Mouse (Mus musculus) retina, postnatal 7 days (tissue): ENCODE measurements around the gene Gm11096.

Experiments
- DNase-seq: peaks from one replicate; pipeline ENCODE4 v3.0.0-alpha.2; 2012; ENCODE audit warnings: low read depth, low spot score

Gm11096 gene

DNA sequence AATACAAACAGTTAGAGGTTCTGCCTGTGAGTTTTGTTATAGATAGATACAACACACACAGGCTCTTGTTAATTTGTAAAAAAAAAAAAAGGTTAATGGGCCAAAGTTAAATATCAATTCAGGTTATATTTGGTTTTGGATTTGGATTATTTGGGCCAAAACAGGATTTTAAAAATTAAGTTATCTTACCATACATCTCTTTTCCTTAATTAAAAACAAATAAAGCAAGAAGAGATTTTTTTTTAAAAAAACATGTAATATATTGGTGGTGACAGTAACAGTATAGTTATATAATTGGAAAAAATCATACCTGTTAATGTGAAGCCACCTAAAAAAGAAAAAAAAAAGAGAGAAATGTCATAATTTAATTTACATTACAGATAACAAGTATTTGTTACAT, at the start of gene Gm11096:
Gene Gm11096, plus strand, starts transcription at position 301 of the 400 bp plus-strand sequence.
- no peak for DNase-seq

DNA sequence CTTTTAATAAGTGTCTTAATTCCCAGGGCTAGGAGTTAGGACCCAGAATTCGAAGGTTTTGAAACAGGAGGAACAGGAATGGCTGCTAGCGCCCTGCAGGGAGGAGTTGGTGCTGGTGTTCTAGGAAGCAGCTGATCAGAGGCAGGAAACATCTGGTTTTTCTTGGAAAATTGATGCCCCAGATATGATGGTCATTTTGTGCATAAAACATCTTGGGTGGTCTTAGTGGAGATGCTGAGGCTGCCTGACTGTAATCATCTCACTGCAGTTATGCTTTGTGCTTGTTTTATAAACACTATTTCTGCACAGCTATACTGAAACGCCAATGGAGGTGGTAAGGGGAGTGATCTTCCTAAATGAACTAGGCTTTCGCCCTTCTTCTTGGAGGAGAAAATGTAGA, 48.5 kb upstream of the Gm11096 start:
- no peak for DNase-seq

DNA sequence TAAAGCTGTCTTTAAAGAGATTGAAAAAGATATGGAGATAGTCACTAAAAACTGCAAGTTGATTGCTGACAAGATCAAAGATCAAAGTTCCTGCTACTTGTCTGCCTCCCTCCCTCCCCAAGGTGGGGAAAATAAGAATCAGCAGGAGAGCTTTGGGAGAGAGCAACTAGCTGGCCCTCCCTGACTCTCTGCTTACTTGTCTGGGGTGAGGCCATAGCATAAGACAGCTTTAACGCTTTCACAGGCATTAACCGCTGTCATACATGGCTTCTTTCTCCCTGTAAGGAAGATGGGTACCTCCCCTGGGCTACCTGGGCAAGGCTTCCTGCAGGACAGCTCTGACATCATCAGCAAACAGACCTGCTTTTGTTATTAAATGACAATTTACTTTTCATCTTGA, 47.4 kb upstream of the Gm11096 start:
- no peak for DNase-seq

GRCm38 (mm10) chr17:81397434-81397833, 44.1 kb upstream of the Gm11096 start:
- DNase-seq = no peak

DNA sequence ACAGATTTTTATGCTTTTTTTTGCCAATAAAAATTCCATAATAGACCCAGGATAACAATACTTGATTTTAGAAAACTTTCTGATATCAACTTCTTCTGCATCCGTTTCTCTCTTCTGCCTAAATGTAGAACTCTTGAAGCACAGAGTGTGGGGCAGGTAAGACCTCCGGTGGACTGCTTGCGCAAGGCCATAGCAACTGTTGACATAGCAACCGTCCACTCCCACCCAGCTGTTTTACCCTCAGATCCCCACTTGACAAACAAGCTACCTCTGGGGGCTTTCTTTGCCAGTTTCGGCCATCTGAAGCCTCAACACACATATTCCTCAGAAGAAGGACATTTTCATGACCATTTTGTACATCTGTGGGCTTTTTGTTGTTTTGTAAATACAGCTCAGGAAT, 41.2 kb upstream of the Gm11096 start:
- DNase-seq = no peak

DNA sequence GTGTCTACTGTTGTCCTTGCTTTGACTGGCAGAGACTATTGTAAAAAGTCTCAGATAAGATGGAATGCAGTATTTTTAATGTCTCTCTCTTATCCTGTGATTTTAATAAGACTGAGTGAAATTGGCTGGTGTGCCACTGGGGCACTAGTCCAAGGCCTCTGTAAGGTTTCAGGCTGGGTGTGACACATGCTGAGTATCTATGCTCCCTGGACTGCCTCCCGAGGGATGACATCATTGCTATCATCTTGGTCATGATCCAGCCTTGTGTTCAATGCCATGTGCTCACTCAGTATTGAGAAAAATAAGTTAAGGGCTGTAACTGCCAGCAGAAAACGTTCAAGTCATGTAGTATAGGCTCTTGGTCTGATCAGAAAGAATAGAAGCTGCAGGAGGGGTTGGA, 38.9 kb upstream of the Gm11096 start:
- no peak for DNase-seq

DNA sequence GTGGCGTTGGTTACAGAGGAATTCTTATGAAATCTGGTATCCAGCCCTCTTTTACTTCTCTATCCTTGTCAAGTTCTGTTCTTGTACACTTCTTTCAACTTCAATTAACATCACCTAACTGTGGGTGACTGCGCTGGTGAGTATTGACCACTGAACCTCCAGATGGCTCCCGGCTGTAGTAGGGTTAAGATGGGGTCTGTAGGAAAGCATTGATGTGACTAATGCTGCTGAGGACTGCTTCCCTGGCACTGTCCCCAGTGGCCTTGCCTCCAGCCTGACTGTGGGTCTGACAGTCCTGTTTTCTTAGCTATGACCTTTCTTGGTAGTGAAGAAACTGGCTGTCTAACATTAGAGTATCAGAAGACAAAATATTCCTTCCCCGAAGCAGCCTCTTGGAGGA, 38.4 kb upstream of the Gm11096 start:
- DNase-seq = no peak

GRCm38 (mm10) chr17:81404225-81404624, 37.3 kb upstream of the Gm11096 start:
- no peak for DNase-seq

DNA sequence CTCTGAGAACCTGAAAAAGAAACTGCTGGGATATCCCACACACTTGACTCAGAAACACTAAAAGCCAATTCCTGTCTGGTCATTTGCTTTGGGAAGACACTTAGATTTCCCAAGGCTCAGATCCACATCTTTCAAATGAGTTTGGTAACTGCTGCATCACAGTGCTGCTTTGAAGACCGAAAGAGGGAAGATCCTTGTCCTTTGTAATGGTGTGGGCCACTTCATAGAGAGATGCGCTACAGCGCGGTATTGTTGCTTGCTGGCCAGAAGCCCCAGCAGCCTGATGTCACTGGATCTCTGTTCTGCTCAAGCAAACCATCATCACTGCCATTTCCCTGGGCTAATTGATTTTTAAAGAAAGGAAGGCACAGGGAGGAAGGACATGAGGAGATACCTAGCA, 28.8 kb upstream of the Gm11096 start:
- no peak for DNase-seq

GRCm38 (mm10) chr17:81416361-81417114, 25.0 kb upstream of the Gm11096 start:
- no peak for DNase-seq

DNA sequence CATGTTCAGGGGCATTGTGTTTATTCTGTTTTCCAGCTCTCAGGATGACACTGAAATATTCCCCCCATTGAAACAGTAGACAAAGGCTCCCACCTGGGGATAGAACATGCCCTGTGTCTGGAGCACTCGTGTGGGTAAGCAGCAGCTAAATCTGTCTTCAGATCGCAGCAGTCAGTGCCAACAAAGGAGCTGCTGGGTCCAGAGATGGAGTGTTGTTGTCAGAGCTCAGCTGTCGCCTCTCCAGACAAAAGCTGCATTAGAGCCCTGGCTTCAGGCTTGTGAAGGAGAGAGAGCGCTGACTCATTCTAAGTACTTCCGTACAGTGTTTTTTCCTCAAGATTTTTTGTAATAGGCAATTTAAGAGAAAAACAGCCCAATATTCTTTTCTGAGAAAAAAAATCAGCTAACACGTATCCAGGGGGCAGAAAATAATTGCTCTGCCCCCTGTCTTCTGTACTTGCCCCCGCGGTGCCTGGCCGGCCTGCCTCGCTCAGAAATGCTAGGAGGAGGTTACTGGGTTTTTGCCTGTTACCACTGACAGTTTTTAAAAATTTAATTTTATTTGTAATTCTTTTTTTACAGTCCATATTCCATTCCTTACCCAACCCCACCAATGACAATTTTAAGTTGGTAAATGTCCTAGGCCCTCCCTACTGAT, 21.6 kb upstream of the Gm11096 start:
- DNase-seq = no peak

GRCm38 (mm10) chr17:81424256-81424912, 17.2 kb upstream of the Gm11096 start:
- peak; percentile 8 for DNase-seq

GRCm38 (mm10) chr17:81427245-81427644, 14.3 kb upstream of the Gm11096 start:
- DNase-seq = no peak

DNA sequence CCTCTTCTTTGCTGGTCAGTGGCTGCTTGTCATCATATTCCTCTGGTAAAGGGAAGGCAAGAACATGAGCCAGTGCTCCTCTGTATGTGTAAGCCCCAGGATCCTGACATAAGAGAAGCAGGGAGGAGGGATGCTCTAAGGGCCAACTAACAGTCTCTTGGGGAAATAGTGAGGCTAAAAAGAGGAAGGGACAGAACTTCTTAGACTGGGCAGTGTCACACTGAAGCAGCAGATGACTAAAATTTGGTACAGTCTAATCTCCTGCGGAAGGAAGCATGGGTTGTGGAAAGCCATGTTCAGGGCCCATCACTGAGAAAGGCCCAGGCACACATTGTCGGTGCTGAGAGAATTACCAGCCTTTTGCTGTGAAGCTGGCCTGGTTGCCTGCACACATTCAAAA, 8.8 kb upstream of the Gm11096 start:
- no peak for DNase-seq

GRCm38 (mm10) chr17:81433148-81433547, 8.4 kb upstream of the Gm11096 start:
- no peak for DNase-seq

- DNase-seq = no peak
Measured at GRCm38 (mm10) chr17:81455269-81455668, 13.7 kb downstream of the Gm11096 start.

DNA sequence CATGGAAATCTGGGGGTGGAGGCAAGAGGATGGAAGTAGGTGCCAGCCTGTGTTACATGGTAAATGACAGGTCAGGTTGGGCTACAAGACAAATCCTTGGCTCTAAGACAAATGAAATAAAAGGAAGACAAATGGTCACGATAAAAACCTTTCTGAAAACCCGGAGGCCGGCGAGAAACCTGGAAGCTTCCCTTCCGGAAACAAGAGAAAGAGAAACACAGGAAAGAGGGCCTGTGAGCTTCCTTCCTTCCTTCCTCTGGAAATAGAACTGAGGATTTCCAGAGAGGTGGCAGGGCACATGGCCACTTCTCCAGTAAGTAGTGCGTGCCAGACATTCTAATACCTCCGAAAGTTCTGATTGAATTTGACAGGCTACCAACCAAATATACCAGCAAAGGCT, 14.4 kb downstream of the Gm11096 start:
- no peak for DNase-seq

GRCm38 (mm10) chr17:81459379-81459778, 17.8 kb downstream of the Gm11096 start:
- no peak for DNase-seq

- DNase-seq = no peak
Measured at GRCm38 (mm10) chr17:81468941-81469340, 27.4 kb downstream of the Gm11096 start.

DNA sequence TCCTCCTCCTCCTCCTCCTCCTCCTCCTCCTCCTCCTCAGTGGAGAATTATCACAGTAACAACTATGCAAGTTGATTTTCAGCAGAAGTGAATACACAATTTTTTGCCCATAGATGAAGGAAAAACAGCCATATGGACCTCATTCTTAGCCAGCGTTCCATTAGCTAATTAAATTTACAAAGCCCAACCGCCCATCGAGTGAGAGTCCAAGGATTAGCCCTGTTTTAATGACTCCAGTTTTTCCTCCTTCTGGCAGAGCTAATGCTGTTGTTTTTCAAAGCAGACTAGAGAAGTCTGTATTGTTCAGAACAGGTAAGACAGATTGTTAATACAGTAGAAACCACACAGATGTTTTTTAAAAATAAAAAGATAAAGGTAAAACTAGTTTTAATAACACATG, 31.8 kb downstream of the Gm11096 start:
- no peak for DNase-seq

GRCm38 (mm10) chr17:81477420-81477819, 35.9 kb downstream of the Gm11096 start:
- DNase-seq = no peak

DNA sequence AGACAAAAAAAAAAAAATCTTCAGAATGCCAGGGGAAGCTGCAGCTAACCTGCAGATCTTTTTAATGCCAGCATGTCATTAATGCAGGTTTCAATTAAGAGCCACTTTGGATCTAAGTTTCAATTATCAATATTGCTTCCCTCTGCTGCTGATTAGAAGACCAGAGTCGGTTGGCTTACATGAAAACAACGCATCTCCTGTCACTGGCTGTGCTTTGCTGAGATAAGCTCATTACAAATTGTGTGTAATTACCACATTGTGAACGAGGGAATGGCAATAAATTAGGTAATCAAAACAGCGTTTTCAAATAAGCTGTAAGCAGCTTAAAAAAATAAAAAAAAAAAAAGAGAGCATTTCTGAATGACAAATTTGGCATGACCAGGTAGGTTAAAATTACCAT, 38.2 kb downstream of the Gm11096 start:
- DNase-seq = no peak
